Mouse (Mus musculus) midbrain, embryonic 15.5 days (tissue): ENCODE results near the gene Dusp28. TPM values are rescaled to one million over a fixed set of nuclear protein-coding genes. Genes with fewer than 3 reads are reported as not detected.
A peak's percentile ranks its signal among the peaks of the same experiment; 100 is the strongest.

Source experiments
- ATAC-seq: fragments of 200-750 bp; cut with Nextera tagmentation; replicated peaks from 2 replicates; pipeline ENCODE4 v1.8.0; 2017; ENCODE audit warnings: moderate TSS enrichment
- H3K27ac ChIP-seq: fragments of 300-500 bp; sonication (generic); 2 replicates; pipeline ENCODE4 v1.5.1; 2015; ENCODE audit warnings: mild to moderate bottlenecking, inconsistent platforms
- H3K27me3 ChIP-seq: fragments of 300-500 bp; sonication (generic); replicated peaks from 2 replicates; pipeline ENCODE4 v1.6.1; 2015; ENCODE audit warnings: inconsistent platforms
- H3K36me3 ChIP-seq: fragments of 300-500 bp; sonication (generic); replicated peaks from 2 replicates; pipeline ENCODE4 v1.6.1; 2015; ENCODE audit warnings: inconsistent platforms
- H3K4me1 ChIP-seq: fragments of 300-500 bp; sonication (generic); 2 replicates; pipeline ENCODE4 v1.6.1; 2015; ENCODE audit warnings: inconsistent platforms
- H3K4me2 ChIP-seq: fragments of 300-500 bp; sonication (generic); 2 replicates; pipeline ENCODE4 v1.6.1; 2015; ENCODE audit warnings: inconsistent platforms, mild to moderate bottlenecking, moderate library complexity
- H3K4me3 ChIP-seq: fragments of 300-500 bp; sonication (generic); 2 replicates; pipeline ENCODE4 v1.5.1; 2015; ENCODE audit warnings: mild to moderate bottlenecking, inconsistent platforms
- H3K9ac ChIP-seq: fragments of 300-500 bp; sonication (generic); 2 replicates; pipeline ENCODE4 v1.6.1; 2015; ENCODE audit warnings: mild to moderate bottlenecking, inconsistent platforms
- H3K9me3 ChIP-seq: fragments of 300-500 bp; sonication (generic); 2 replicates; pipeline ENCODE4 v1.6.1; 2016; ENCODE audit warnings: inconsistent platforms
- WGBS: fragments of 180-500 bp; shearing (Covaris S2); methylation state at CpG from one replicate; pipeline ENCODE4 v1.1.7; 2015; ENCODE audit warnings: mixed read lengths; 5-methylcytosine and 5-hydroxymethylcytosine counted together
- polyA plus RNA-seq: library from polyadenylated mRNA; unstranded; fragments of >200 nt; fragmentation: Nextera tagmentation; extraction: Ambion mirVana; gene quantifications from 2 replicates; pipeline ENCODE4 v1.2.1, GENCODE M21; 2015

The Dusp28 gene
- polyA plus RNA-seq, 1 experiment from 2014 or later = 15.7 TPM

GRCm38 (mm10) chr1:92881982-92882381, 24.8 kb upstream of the Dusp28 start:
- 87% methylated on average over 6 of the region's 6 CpGs for WGBS
- no peak overlapping the region for H3K9ac ChIP-seq
- H3K4me3 ChIP-seq = no peak overlapping the region
- H3K36me3 ChIP-seq = no peaks in the 10 kb centered on the region
- H3K9me3 ChIP-seq = no peaks in the 10 kb centered on the region
- H3K4me1 ChIP-seq = no peaks in the 10 kb centered on the region
- H3K27ac ChIP-seq = no peak overlapping the region
- ATAC-seq = no peak
- H3K4me2 ChIP-seq = no peak overlapping the region
- H3K27me3 ChIP-seq = no peaks in the 10 kb centered on the region

GRCm38 (mm10) chr1:92888901-92889655, 17.7 kb upstream of the Dusp28 start:
- no peak overlapping the region for H3K4me2 ChIP-seq
- ATAC-seq = no peak
- no peaks in the 10 kb centered on the region for H3K9me3 ChIP-seq
- no peaks in the 10 kb centered on the region for H3K4me1 ChIP-seq
- no peak overlapping the region for H3K4me3 ChIP-seq
- 73% methylated on average over 7 of the region's 7 CpGs for WGBS
- H3K27me3 ChIP-seq = no peaks in the 10 kb centered on the region
- H3K9ac ChIP-seq = no peak overlapping the region
- H3K36me3 ChIP-seq = no peaks in the 10 kb centered on the region
- no peak overlapping the region for H3K27ac ChIP-seq

- 72% methylated on average over 3 of the region's 3 CpGs for WGBS
- no peak overlapping the region for H3K9ac ChIP-seq
Observed at GRCm38 (mm10) chr1:92892791-92893190, 14.0 kb upstream of the Dusp28 start.

GRCm38 (mm10) chr1:92893896-92894295, 12.9 kb upstream of the Dusp28 start:
- 73% methylated on average over 3 of the region's 3 CpGs for WGBS
- no peak overlapping the region for H3K9ac ChIP-seq
- no peaks in the 10 kb centered on the region for H3K36me3 ChIP-seq
- no peaks in the 10 kb centered on the region for H3K4me1 ChIP-seq
- no peaks in the 10 kb centered on the region for H3K27me3 ChIP-seq
- ATAC-seq = no peak
- no peak overlapping the region for H3K4me3 ChIP-seq
- H3K9me3 ChIP-seq = no peaks in the 10 kb centered on the region
- no peak overlapping the region for H3K27ac ChIP-seq
- no peak overlapping the region for H3K4me2 ChIP-seq

More at GRCm38 (mm10) chr1:92892791-92893190, 14.0 kb upstream of the Dusp28 start:
- no peak overlapping the region for H3K4me2 ChIP-seq
- no peaks in the 10 kb centered on the region for H3K27me3 ChIP-seq
- H3K9me3 ChIP-seq = no peaks in the 10 kb centered on the region
- H3K27ac ChIP-seq = no peak overlapping the region
- no peak overlapping the region for H3K4me3 ChIP-seq
- H3K36me3 ChIP-seq = no peaks in the 10 kb centered on the region
- no peaks in the 10 kb centered on the region for H3K4me1 ChIP-seq
- no peak for ATAC-seq

GRCm38 (mm10) chr1:92895089-92895488, 11.7 kb upstream of the Dusp28 start:
- peak; percentile 75 for ATAC-seq
- H3K27me3 ChIP-seq = no peaks in the 10 kb centered on the region
- H3K36me3 ChIP-seq = no peaks in the 10 kb centered on the region
- H3K4me2 ChIP-seq = no peak overlapping the region
- H3K9ac ChIP-seq = no peak overlapping the region
- no peaks in the 10 kb centered on the region for H3K9me3 ChIP-seq
- 8% methylated on average over 3 of the region's 3 CpGs for WGBS
- H3K27ac ChIP-seq = no peak overlapping the region
- no peak overlapping the region for H3K4me3 ChIP-seq
- H3K4me1 ChIP-seq = no peaks in the 10 kb centered on the region

- WGBS = under 1% methylated on average over 15 of the region's 15 CpGs
- Histone ChIP-seq H3K4me3 (peak within 1 kb of the TSS; percentile 16; the same call in 1 of the 2 replicates), H3K27me3 (0 out of 2 replicates have a peak, but pooled peaks cover 9% of the 10 kb centered on the region), H3K4me1 (peaks cover 16% of the 10 kb centered on the region), H3K9ac (no peak within 1 kb of the TSS), H3K4me2 (peak within 1 kb of the TSS; percentile 37), H3K9me3 (no peaks in the 10 kb centered on the region), H3K36me3 (no peaks in the 10 kb centered on the region), H3K27ac (no peak within 1 kb of the TSS)
- ATAC-seq = peak; percentile 5; the same call in 1 of the 2 replicates
Observed at GRCm38 (mm10) chr1:92902786-92903185, 4.0 kb upstream of the Dusp28 start, which contains the start of gene Ankmy1. Gene Ankmy1, minus strand, starts transcription at chr1:92902906.

- Histone ChIP-seq H3K36me3 (no peaks in the 10 kb centered on the region), H3K9ac (no peak overlapping the region), H3K4me2 (no peak overlapping the region), H3K9me3 (no peaks in the 10 kb centered on the region), H3K27me3 (0 out of 2 replicates have a peak, but pooled peaks cover 9% of the 10 kb centered on the region), H3K4me1 (peaks cover 22% of the 10 kb centered on the region), H3K4me3 (no peak overlapping the region), H3K27ac (no peak overlapping the region)
- ATAC-seq = no peak
- 75% methylated on average over 4 of the region's 4 CpGs for WGBS
Observed at GRCm38 (mm10) chr1:92903627-92904026, 3.2 kb upstream of the Dusp28 start.

GRCm38 (mm10) chr1:92905703-92906310, 974 bp upstream of the Dusp28 start:
- Histone ChIP-seq H3K36me3 (no peaks in the 10 kb centered on the region), H3K27me3 (0 out of 2 replicates have a peak, but pooled peaks cover 8% of the 10 kb centered on the region), H3K27ac (no peak overlapping the region), H3K4me2 (no peak overlapping the region), H3K4me1 (peaks cover 37% of the 10 kb centered on the region), H3K9ac (no peak overlapping the region), H3K4me3 (no peak overlapping the region), H3K9me3 (no peaks in the 10 kb centered on the region)
- no peak for ATAC-seq
- 89% methylated on average over 2 of the region's 2 CpGs for WGBS

GRCm38 (mm10) chr1:92907632-92908360, 1.0 kb downstream of the Dusp28 start:
- 46% methylated on average over 20 of the region's 20 CpGs for WGBS
- Histone ChIP-seq H3K27ac (peak overlapping the region; percentile 94), H3K9ac (peak overlapping the region; percentile 65), H3K4me1 (peaks cover 49% of the 10 kb centered on the region), H3K36me3 (no peaks in the 10 kb centered on the region), H3K4me2 (peak overlapping the region; percentile 81), H3K27me3 (no peaks in the 10 kb centered on the region), H3K4me3 (peak overlapping the region; percentile 76), H3K9me3 (no peaks in the 10 kb centered on the region)
- no peak for ATAC-seq

- no peak overlapping the region for H3K9ac ChIP-seq
- WGBS = 86% methylated on average over 3 of the region's 3 CpGs
- H3K4me2 ChIP-seq = no peak overlapping the region
- no peaks in the 10 kb centered on the region for H3K9me3 ChIP-seq
- no peak overlapping the region for H3K4me3 ChIP-seq
- peaks cover 53% of the 10 kb centered on the region for H3K4me1 ChIP-seq
- H3K27me3 ChIP-seq = no peaks in the 10 kb centered on the region
- no peak overlapping the region for H3K27ac ChIP-seq
- no peak for ATAC-seq
- no peaks in the 10 kb centered on the region for H3K36me3 ChIP-seq
Observed at GRCm38 (mm10) chr1:92908664-92909063, 1.9 kb downstream of the Dusp28 start.

- Histone ChIP-seq H3K9me3 (no peaks in the 10 kb centered on the region), H3K4me3 (no peak overlapping the region), H3K36me3 (0 out of 2 replicates have a peak, but pooled peaks cover 3% of the 10 kb centered on the region), H3K27me3 (no peaks in the 10 kb centered on the region), H3K4me1 (peaks cover 56% of the 10 kb centered on the region), H3K27ac (no peak overlapping the region), H3K4me2 (no peak overlapping the region), H3K9ac (no peak overlapping the region)
- no peak for ATAC-seq
- 73% methylated on average over 4 of the region's 4 CpGs for WGBS
Observed at GRCm38 (mm10) chr1:92909068-92909467, 2.3 kb downstream of the Dusp28 start.

- Histone ChIP-seq H3K9ac (peak within 1 kb of the TSS; percentile 88), H3K9me3 (no peaks in the 10 kb centered on the region), H3K4me3 (peak within 1 kb of the TSS; percentile 63), H3K4me2 (peak within 1 kb of the TSS; percentile 92), H3K27me3 (no peaks in the 10 kb centered on the region), H3K36me3 (peaks cover 3% of the 10 kb centered on the region; the same call in 1 of the 2 replicates), H3K27ac (peak within 1 kb of the TSS; percentile 94), H3K4me1 (peaks cover 59% of the 10 kb centered on the region)
- under 1% methylated on average over 42 of the region's 57 CpGs for WGBS
- peak; percentile 77 for ATAC-seq
Observed at GRCm38 (mm10) chr1:92910239-92910885, 3.6 kb downstream of the Dusp28 start, which contains the start of gene Rnpepl1. Gene Rnpepl1, plus strand, starts transcription at chr1:92910783.
